Mouse (Mus musculus): ENCODE results near the gene Crtac1. TPM values are rescaled to one million over a fixed set of nuclear protein-coding genes. Genes with fewer than 3 reads are reported as not detected.

Gene Crtac1
- polyA plus RNA-seq, 1 experiment from 2014 or later: 0.97 TPM

GRCm38 (mm10) chr19:42243401-42243800, 188.2 kb downstream of the Crtac1 start:
- Histone ChIP-seq H3K27me3 (ENCODE audit: insufficient read depth, low read length) (no peaks in the 10 kb centered on the region), H3K4me2 (no peak overlapping the region), H3K9ac (no peak overlapping the region), H3K4me3 (ENCODE audit: low read depth, low read length) (no peak overlapping the region), H3K36me3 (ENCODE audit: insufficient read depth) (no peaks in the 10 kb centered on the region), H3K9me3 (ENCODE audit: low read depth, low read length) (no peaks in the 10 kb centered on the region), H3K4me1 (ENCODE audit: insufficient read depth) (no peaks in the 10 kb centered on the region), H3K27ac (ENCODE audit: low read depth) (no peak overlapping the region)
- DNase-seq: no peak
- 46% methylated on average over 3 of the region's 3 CpGs for whole genome bisulfite sequencing
- no peak for TF ChIP-seq CTCF (IDR thresholded peaks at IDR 0.05; ENCODE audit: low read depth)
- no peak for ATAC-seq (ENCODE audit: insufficient read depth)

GRCm38 (mm10) chr19:42240881-42241280, 190.7 kb downstream of the Crtac1 start:
- no peaks in the 10 kb centered on the region for H3K4me1 ChIP-seq (ENCODE audit: insufficient read depth)
- H3K36me3 ChIP-seq (ENCODE audit: insufficient read depth): no peaks in the 10 kb centered on the region
- ATAC-seq (ENCODE audit: insufficient read depth) (no peak), DNase-seq (no peak)
- no peaks in the 10 kb centered on the region for H3K9me3 ChIP-seq (ENCODE audit: low read depth, low read length)
- no peak overlapping the region for H3K9ac ChIP-seq
- no peak overlapping the region for H3K4me3 ChIP-seq (ENCODE audit: low read depth, low read length)
- H3K27ac ChIP-seq (ENCODE audit: low read depth): no peak overlapping the region
- no peaks in the 10 kb centered on the region for H3K27me3 ChIP-seq (ENCODE audit: insufficient read depth, low read length)
- H3K4me2 ChIP-seq: no peak overlapping the region
- no peak for TF ChIP-seq CTCF (IDR thresholded peaks at IDR 0.05; ENCODE audit: low read depth)
- WGBS: 39% methylated on average over 8 of the region's 8 CpGs

- Histone ChIP-seq H3K9me3 (ENCODE audit: low read depth, low read length) (no peaks in the 10 kb centered on the region), H3K4me2 (no peak overlapping the region), H3K4me3 (ENCODE audit: low read depth, low read length) (no peak overlapping the region), H3K9ac (no peak overlapping the region), H3K4me1 (ENCODE audit: insufficient read depth) (no peaks in the 10 kb centered on the region), H3K27me3 (ENCODE audit: insufficient read depth, low read length) (no peaks in the 10 kb centered on the region), H3K27ac (ENCODE audit: low read depth) (no peak overlapping the region), H3K36me3 (ENCODE audit: insufficient read depth) (no peaks in the 10 kb centered on the region)
- no peak for ATAC-seq (ENCODE audit: insufficient read depth)
- WGBS: 59% methylated on average over 7 of the region's 7 CpGs
- DNase-seq: no peak
- TF ChIP-seq CTCF (IDR thresholded peaks at IDR 0.05; ENCODE audit: low read depth): no peak
Observed at GRCm38 (mm10) chr19:42238341-42238715, 193.3 kb downstream of the Crtac1 start.

- H3K4me3 ChIP-seq (ENCODE audit: low read depth, low read length): no peak overlapping the region
- TF ChIP-seq CTCF (IDR thresholded peaks at IDR 0.05; ENCODE audit: low read depth): no peak
- no peaks in the 10 kb centered on the region for H3K9me3 ChIP-seq (ENCODE audit: low read depth, low read length)
- no peak for DNase-seq
- no peak overlapping the region for H3K4me2 ChIP-seq
- H3K27ac ChIP-seq (ENCODE audit: low read depth): no peak overlapping the region
- WGBS: 23% methylated on average over 4 of the region's 4 CpGs
- no peaks in the 10 kb centered on the region for H3K27me3 ChIP-seq (ENCODE audit: insufficient read depth, low read length)
- no peak overlapping the region for H3K9ac ChIP-seq
- no peaks in the 10 kb centered on the region for H3K4me1 ChIP-seq (ENCODE audit: insufficient read depth)
- H3K36me3 ChIP-seq (ENCODE audit: insufficient read depth): no peaks in the 10 kb centered on the region
- ATAC-seq (ENCODE audit: insufficient read depth): no peak
Observed at GRCm38 (mm10) chr19:42237602-42238340, 193.8 kb downstream of the Crtac1 start.

Small RNA genes lying within 50 kb of the gene (microRNA-seq; reads per million reads assigned to microRNA genes)
- gene Gm26339 (ENCODE audit: borderline number of aligned reads) (not detected), gene Mir3085 (ENCODE audit: borderline number of aligned reads) (not detected)

Other genes starting within 250 kb of the Crtac1 start
- 0.28 and 1.0 TPM in 2 replicates for gene Sfrp5, start 229.5 kb downstream of the Crtac1 start, polyA plus RNA-seq (2014; fragmentation: Nextera tagmentation; extraction: Ambion mirVana)
- 0.08 TPM in 1 of 2 replicates, not detected in the other for gene Golga7b, start 184.2 kb downstream of the Crtac1 start, polyA plus RNA-seq (2014; fragmentation: Nextera tagmentation; extraction: Ambion mirVana)
- 20.8 and 22.5 TPM in 2 replicates for gene R3hcc1l, start 87.0 kb upstream of the Crtac1 start, polyA plus RNA-seq (2014; fragmentation: Nextera tagmentation; extraction: Ambion mirVana)
- gene Loxl4, start 181.0 kb upstream of the Crtac1 start, polyA plus RNA-seq (2014; fragmentation: Nextera tagmentation; extraction: Ambion mirVana): 0.50 and 0.64 TPM in 2 replicates